Mouse (Mus musculus) olfactory bulb, adult 2 months (tissue): ENCODE results near the gene Pgm1.

Experiments used
- CTCF ChIP-seq: fragments of 200-500 bp; IDR thresholded peaks from 2 replicates; pipeline ENCODE4 v1.5.1; 2012; ENCODE audit warnings: low read depth, mild to moderate bottlenecking, low read length, moderate library complexity; ENCODE audit not compliant: insufficient read depth
- POLR2A ChIP-seq: fragments of 200-500 bp; IDR thresholded peaks from 2 replicates; pipeline ENCODE4 v1.6.1; 2012; ENCODE audit warnings: mild to moderate bottlenecking, low read depth, low read length, moderate library complexity; ENCODE audit not compliant: insufficient read depth

- TF ChIP-seq CTCF: no peak
- TF ChIP-seq POLR2A: no peak
These were observed 105.8 kb downstream of the Pgm1 start for GRCm38 (mm10) chr4:100034971-100035370.
